Mouse (Mus musculus) lung, embryonic 14.5 days (tissue): Measurements from ENCODE around the gene Plet1. TPM values are rescaled to one million over a fixed set of nuclear protein-coding genes. Genes with fewer than 3 reads are reported as not detected.

ENCODE experiments used
- ATAC-seq: fragments of 200-750 bp; cut with Nextera tagmentation; 2 replicates; pipeline ENCODE4 v1.8.0; 2017; ENCODE audit warnings: mild to moderate bottlenecking, moderate TSS enrichment, moderate library complexity; ENCODE audit not compliant: insufficient read depth
- DNase-seq: peaks from one replicate; pipeline ENCODE4 v3.0.0-alpha.2; 2015
- H3K27ac ChIP-seq: fragments of 300-500 bp; sonication (generic); 2 replicates; pipeline ENCODE4 v1.5.1; 2014; ENCODE audit warnings: low read depth, mild to moderate bottlenecking, moderate library complexity
- H3K27me3 ChIP-seq: fragments of 300-500 bp; sonication (generic); 2 replicates; pipeline ENCODE4 v1.6.1; 2014; ENCODE audit warnings: low read length, control low read depth; ENCODE audit not compliant: insufficient read depth
- H3K36me3 ChIP-seq: fragments of 300-500 bp; sonication (generic); 2 replicates; pipeline ENCODE4 v1.6.1; 2014; ENCODE audit warnings: control low read depth; ENCODE audit not compliant: insufficient read depth
- H3K4me1 ChIP-seq: fragments of 300-500 bp; sonication (generic); 2 replicates; pipeline ENCODE4 v1.6.1; 2014; ENCODE audit warnings: antibody characterized with exemption, control low read depth; ENCODE audit not compliant: insufficient read depth
- H3K4me2 ChIP-seq: fragments of 300-500 bp; sonication (generic); 2 replicates; pipeline ENCODE4 v1.6.1; 2014; ENCODE audit warnings: mild to moderate bottlenecking
- H3K4me3 ChIP-seq: fragments of 300-500 bp; sonication (generic); 2 replicates; pipeline ENCODE4 v1.5.1; 2014; ENCODE audit warnings: low read depth, low read length
- H3K9ac ChIP-seq: fragments of 300-500 bp; sonication (generic); 2 replicates; pipeline ENCODE4 v1.6.1; 2014
- H3K9me3 ChIP-seq: fragments of 300-500 bp; sonication (generic); 2 replicates; pipeline ENCODE4 v1.6.1; 2016; ENCODE audit warnings: low read depth, low read length, control low read depth
- CTCF ChIP-seq: IDR thresholded peaks from 2 replicates; pipeline ENCODE4 v1.5.1; 2016; ENCODE audit warnings: antibody characterized with exemption, low read depth
- WGBS: fragments of 180-500 bp; shearing (Covaris S2); extraction: QIAGEN DNeasy Blood & Tissue Kit; methylation state at CpG from one replicate; pipeline ENCODE4 v1.1.7; 2014; 5-methylcytosine and 5-hydroxymethylcytosine counted together
- polyA plus RNA-seq: library from polyadenylated mRNA; unstranded; fragments of >200 nt; fragmentation: Nextera tagmentation; extraction: Ambion mirVana; gene quantifications from 2 replicates; pipeline ENCODE4 v1.2.1, GENCODE M21; 2014

Plet1 gene
- polyA plus RNA-seq, 1 experiment from 2014 or later: 0.11 TPM

GRCm38 (mm10) chr9:50500467-50500973 is 6.2 kb downstream of the Plet1 start:
- no peak for ATAC-seq
- Histone ChIP-seq H3K9ac (no peak overlapping the region), H3K4me3 (peak overlapping the region; percentile 27), H3K27me3 (no peaks in the 10 kb centered on the region), H3K4me2 (peak overlapping the region; percentile 54), H3K27ac (no peak overlapping the region), H3K4me1 (0 out of 2 replicates have a peak, but pooled peaks cover 3% of the 10 kb centered on the region), H3K9me3 (no peaks in the 10 kb centered on the region), H3K36me3 (no peaks in the 10 kb centered on the region)
- TF ChIP-seq CTCF: no peak
- 67% methylated on average over 15 of the region's 15 CpGs for WGBS
- DNase-seq: no peak

- DNase-seq (peak; percentile 89), ATAC-seq (peak; percentile 93)
- peak overlapping the region; percentile 27 for H3K4me3 ChIP-seq
- H3K27me3 ChIP-seq: no peaks in the 10 kb centered on the region
- H3K9me3 ChIP-seq: no peaks in the 10 kb centered on the region
- TF ChIP-seq CTCF: no peak
- no peaks in the 10 kb centered on the region for H3K36me3 ChIP-seq
- no peak overlapping the region for H3K27ac ChIP-seq
- peak overlapping the region; percentile 54 for H3K4me2 ChIP-seq
- H3K9ac ChIP-seq: peak overlapping the region; percentile 32
- 17% methylated on average over 14 of the region's 14 CpGs for WGBS
- H3K4me1 ChIP-seq: 0 out of 2 replicates have a peak, but pooled peaks cover under 1% of the 10 kb centered on the region
Measured at GRCm38 (mm10) chr9:50500974-50501501, 6.7 kb downstream of the Plet1 start.

GRCm38 (mm10) chr9:50502949-50503348 is 8.6 kb downstream of the Plet1 start:
- no peak for ATAC-seq
- H3K27me3 ChIP-seq: no peaks in the 10 kb centered on the region

GRCm38 (mm10) chr9:50505405-50505804 is 11.1 kb downstream of the Plet1 start:
- ATAC-seq (no peak), DNase-seq (no peak)
- Histone ChIP-seq H3K4me1 (no peaks in the 10 kb centered on the region), H3K36me3 (no peaks in the 10 kb centered on the region), H3K27ac (no peak overlapping the region), H3K9ac (no peak overlapping the region), H3K9me3 (no peaks in the 10 kb centered on the region), H3K4me3 (no peak overlapping the region), H3K4me2 (no peak overlapping the region), H3K27me3 (no peaks in the 10 kb centered on the region)
- 26% methylated on average over 6 of the region's 6 CpGs for WGBS
- no peak for TF ChIP-seq CTCF

More at GRCm38 (mm10) chr9:50502949-50503348, 8.6 kb downstream of the Plet1 start:
- no peaks in the 10 kb centered on the region for H3K4me1 ChIP-seq
- no peaks in the 10 kb centered on the region for H3K9me3 ChIP-seq
- 90% methylated on average over 3 of the region's 3 CpGs for WGBS
- H3K36me3 ChIP-seq: no peaks in the 10 kb centered on the region
- H3K27ac ChIP-seq: no peak overlapping the region
- no peak overlapping the region for H3K4me3 ChIP-seq
- no peak overlapping the region for H3K9ac ChIP-seq
- no peak overlapping the region for H3K4me2 ChIP-seq
- DNase-seq: no peak
- no peak for TF ChIP-seq CTCF

- H3K9ac ChIP-seq: no peak overlapping the region
- H3K36me3 ChIP-seq: no peaks in the 10 kb centered on the region
- no peaks in the 10 kb centered on the region for H3K9me3 ChIP-seq
- H3K4me2 ChIP-seq: no peak overlapping the region
- H3K4me3 ChIP-seq: no peak overlapping the region
- DNase-seq (no peak), ATAC-seq (no peak)
- no peak for TF ChIP-seq CTCF
- H3K27ac ChIP-seq: no peak overlapping the region
- H3K27me3 ChIP-seq: no peaks in the 10 kb centered on the region
- 31% methylated on average over 7 of the region's 7 CpGs for WGBS
- no peaks in the 10 kb centered on the region for H3K4me1 ChIP-seq
Measured at GRCm38 (mm10) chr9:50507570-50507969, 13.2 kb downstream of the Plet1 start.

GRCm38 (mm10) chr9:50515462-50515861 is 21.1 kb downstream of the Plet1 start:
- Histone ChIP-seq H3K36me3 (no peaks in the 10 kb centered on the region), H3K27me3 (no peaks in the 10 kb centered on the region), H3K4me2 (no peak overlapping the region), H3K27ac (no peak overlapping the region), H3K9me3 (no peaks in the 10 kb centered on the region), H3K4me1 (no peaks in the 10 kb centered on the region), H3K9ac (no peak overlapping the region), H3K4me3 (no peak overlapping the region)
- DNase-seq (no peak), ATAC-seq (no peak)
- TF ChIP-seq CTCF: no peak
- WGBS: 69% methylated on average over 5 of the region's 5 CpGs

- TF ChIP-seq CTCF: peak; percentile 66
- Histone ChIP-seq H3K4me3 (no peak overlapping the region), H3K27ac (no peak overlapping the region), H3K9ac (no peak overlapping the region), H3K4me1 (no peaks in the 10 kb centered on the region), H3K27me3 (no peaks in the 10 kb centered on the region), H3K4me2 (no peak overlapping the region), H3K36me3 (peaks cover 4% of the 10 kb centered on the region; the same call in 1 of the 2 replicates), H3K9me3 (no peaks in the 10 kb centered on the region)
- WGBS: 7% methylated on average over 2 of the region's 2 CpGs
- ATAC-seq (no peak), DNase-seq (peak; percentile 53)
Measured at GRCm38 (mm10) chr9:50518781-50519180, 24.5 kb downstream of the Plet1 start.

- no peaks in the 10 kb centered on the region for H3K9me3 ChIP-seq
- ATAC-seq (no peak), DNase-seq (no peak)
- WGBS: 86% methylated on average over 6 of the region's 6 CpGs
- H3K36me3 ChIP-seq: peaks cover 4% of the 10 kb centered on the region; the same call in 1 of the 2 replicates
- no peaks in the 10 kb centered on the region for H3K4me1 ChIP-seq
- no peak for TF ChIP-seq CTCF
- no peak overlapping the region for H3K27ac ChIP-seq
- H3K4me2 ChIP-seq: no peak overlapping the region
- H3K4me3 ChIP-seq: no peak overlapping the region
- no peak overlapping the region for H3K9ac ChIP-seq
- no peaks in the 10 kb centered on the region for H3K27me3 ChIP-seq
Measured at GRCm38 (mm10) chr9:50520748-50521147, 26.4 kb downstream of the Plet1 start.
